Mouse (Mus musculus): ENCODE results near the gene Ppp1r13l. TPM values are rescaled to one million over a fixed set of nuclear protein-coding genes. Genes with fewer than 3 reads are reported as not detected.
A peak's percentile ranks its signal among the peaks of the same experiment; 100 is the strongest.

The Ppp1r13l gene
- polyA plus RNA-seq, 1 experiment from 2014 or later: 12.4 TPM

- Histone ChIP-seq H3K4me2 (peak overlapping the region; percentile 99), H3K9ac (ENCODE audit: low read depth, low read length) (no peak overlapping the region), H3K27me3 (ENCODE audit: control insufficient read depth, insufficient read depth, low read length) (peaks cover 7% of the 10 kb centered on the region; the same call in 1 of the 2 replicates), H3K4me1 (ENCODE audit: control insufficient read depth, insufficient read depth, low read length) (peaks cover 26% of the 10 kb centered on the region), H3K36me3 (ENCODE audit: control insufficient read depth, insufficient read depth, low read length) (no peaks in the 10 kb centered on the region), H3K4me3 (ENCODE audit: low read depth, low read length) (0 out of 2 replicates have a peak overlapping the region, but pooled peaks have one; percentile 8), H3K9me3 (replicated peaks; ENCODE audit: control insufficient read depth, low read length) (no peaks in the 10 kb centered on the region), H3K27ac (ENCODE audit: low read depth, low read length) (peak overlapping the region; percentile 93)
- no peak for ATAC-seq (replicated peaks; ENCODE audit: insufficient number of reproducible peaks, low FRiP score, low TSS enrichment)
- 4% methylated on average over 18 of the region's 18 CpGs for WGBS (ENCODE audit: insufficient replicate concordance)
Measured at GRCm38 (mm10) chr7:19363881-19364280, 4.3 kb downstream of the Ppp1r13l start.

DNA sequence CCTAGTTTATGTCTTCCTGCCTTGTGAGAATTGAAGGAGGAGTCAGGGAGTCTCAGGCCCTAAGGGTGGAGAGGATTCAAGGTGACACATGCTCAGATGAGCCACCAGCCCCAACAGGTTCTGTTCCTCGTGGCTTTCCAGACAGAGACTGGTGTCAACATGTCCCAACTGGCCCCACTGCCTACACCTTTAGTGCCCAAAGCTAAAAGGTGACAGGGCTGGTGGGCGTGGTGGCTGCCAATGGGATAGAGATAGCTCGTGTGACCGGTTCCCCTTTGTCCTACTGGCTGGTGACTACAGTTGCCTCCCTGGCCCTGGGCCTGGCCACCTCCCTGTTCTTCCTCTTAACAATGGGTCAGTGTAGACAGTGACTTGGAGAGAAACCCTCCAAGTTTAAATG is 5.8 kb downstream of the Ppp1r13l start:
- Histone ChIP-seq H3K36me3 (ENCODE audit: control insufficient read depth, insufficient read depth, low read length) (no peaks in the 10 kb centered on the region), H3K4me3 (ENCODE audit: low read depth, low read length) (no peak overlapping the region), H3K27me3 (ENCODE audit: control insufficient read depth, insufficient read depth, low read length) (peaks cover 12% of the 10 kb centered on the region), H3K27ac (ENCODE audit: low read depth, low read length) (no peak overlapping the region), H3K4me1 (ENCODE audit: control insufficient read depth, insufficient read depth, low read length) (peaks cover 26% of the 10 kb centered on the region), H3K4me2 (no peak overlapping the region), H3K9me3 (replicated peaks; ENCODE audit: control insufficient read depth, low read length) (no peaks in the 10 kb centered on the region), H3K9ac (ENCODE audit: low read depth, low read length) (no peak overlapping the region)
- ATAC-seq (replicated peaks; ENCODE audit: insufficient number of reproducible peaks, low FRiP score, low TSS enrichment): no peak
- 66% methylated on average over 4 of the region's 4 CpGs for WGBS (ENCODE audit: insufficient replicate concordance)

DNA sequence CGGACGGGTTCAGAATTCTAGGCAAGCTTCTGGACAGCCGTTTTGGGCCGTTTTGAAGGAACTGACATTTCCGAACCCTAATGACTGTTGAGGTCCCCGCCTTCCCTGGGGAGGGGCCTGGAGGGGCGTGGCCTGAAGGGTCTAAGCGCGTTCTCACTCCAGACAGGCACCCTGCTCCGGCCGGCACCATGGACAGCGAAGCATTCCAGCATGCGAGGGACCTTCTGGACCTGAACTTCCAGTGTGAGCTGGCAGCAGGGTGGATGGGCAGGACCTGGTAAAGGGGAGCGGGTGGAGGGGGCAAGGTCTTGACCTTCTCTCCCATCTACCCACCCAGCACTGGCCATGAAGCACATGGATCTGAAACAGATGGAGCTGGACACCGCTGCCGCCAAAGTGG is 8.8 kb downstream of the Ppp1r13l start:
- Histone ChIP-seq H3K4me2 (no peak overlapping the region), H3K27ac (ENCODE audit: low read depth, low read length) (no peak overlapping the region), H3K9ac (ENCODE audit: low read depth, low read length) (no peak overlapping the region), H3K4me1 (ENCODE audit: control insufficient read depth, insufficient read depth, low read length) (peaks cover 7% of the 10 kb centered on the region), H3K27me3 (ENCODE audit: control insufficient read depth, insufficient read depth, low read length) (peaks cover 10% of the 10 kb centered on the region), H3K36me3 (ENCODE audit: control insufficient read depth, insufficient read depth, low read length) (peaks cover 4% of the 10 kb centered on the region; the same call in 1 of the 2 replicates), H3K9me3 (replicated peaks; ENCODE audit: control insufficient read depth, low read length) (no peaks in the 10 kb centered on the region), H3K4me3 (ENCODE audit: low read depth, low read length) (no peak overlapping the region)
- ATAC-seq (replicated peaks; ENCODE audit: insufficient number of reproducible peaks, low FRiP score, low TSS enrichment): no peak
- 20% methylated on average over 16 of the region's 16 CpGs for WGBS (ENCODE audit: insufficient replicate concordance)

GRCm38 (mm10) chr7:19369823-19370425 is 10.4 kb downstream of the Ppp1r13l start:
- 15% methylated on average over 46 of the region's 46 CpGs for WGBS (ENCODE audit: insufficient replicate concordance)
- Histone ChIP-seq H3K27me3 (ENCODE audit: control insufficient read depth, insufficient read depth, low read length) (peaks cover 5% of the 10 kb centered on the region; the same call in 1 of the 2 replicates), H3K9me3 (replicated peaks; ENCODE audit: control insufficient read depth, low read length) (no peaks in the 10 kb centered on the region), H3K27ac (ENCODE audit: low read depth, low read length) (no peak overlapping the region), H3K4me2 (peak overlapping the region; percentile 58), H3K9ac (ENCODE audit: low read depth, low read length) (0 out of 2 replicates have a peak overlapping the region, but pooled peaks have one; percentile 47), H3K36me3 (ENCODE audit: control insufficient read depth, insufficient read depth, low read length) (peaks cover 4% of the 10 kb centered on the region), H3K4me1 (ENCODE audit: control insufficient read depth, insufficient read depth, low read length) (no peaks in the 10 kb centered on the region), H3K4me3 (ENCODE audit: low read depth, low read length) (peak overlapping the region; percentile 32)
- 0 out of 2 replicates have a peak, but pooled peaks have one; percentile 9 for ATAC-seq (replicated peaks; ENCODE audit: insufficient number of reproducible peaks, low FRiP score, low TSS enrichment)

DNA sequence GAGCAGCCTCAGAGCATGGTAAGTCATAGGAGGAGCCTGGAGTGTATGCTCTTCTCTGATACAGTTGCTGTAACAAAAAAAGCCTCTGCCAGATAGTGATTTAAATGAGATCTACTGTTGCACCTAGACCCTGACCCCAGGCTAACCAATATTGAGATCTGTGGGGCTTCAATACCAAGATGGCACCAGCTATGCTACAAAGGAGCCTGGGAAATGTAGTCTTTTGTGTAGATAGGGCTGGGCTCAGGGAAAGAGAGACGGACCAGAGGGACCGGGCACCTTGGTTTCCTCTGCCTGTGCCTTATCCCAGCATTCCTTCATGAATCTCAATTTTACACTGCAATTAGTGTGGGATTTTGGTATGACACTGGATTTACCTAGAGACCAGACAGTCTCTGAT is 13.8 kb downstream of the Ppp1r13l start:
- Histone ChIP-seq H3K9ac (ENCODE audit: low read depth, low read length) (no peak overlapping the region), H3K4me3 (ENCODE audit: low read depth, low read length) (no peak overlapping the region), H3K4me1 (ENCODE audit: control insufficient read depth, insufficient read depth, low read length) (no peaks in the 10 kb centered on the region), H3K27me3 (ENCODE audit: control insufficient read depth, insufficient read depth, low read length) (peaks cover 5% of the 10 kb centered on the region; the same call in 1 of the 2 replicates), H3K27ac (ENCODE audit: low read depth, low read length) (no peak overlapping the region), H3K4me2 (no peak overlapping the region), H3K36me3 (ENCODE audit: control insufficient read depth, insufficient read depth, low read length) (peaks cover 6% of the 10 kb centered on the region), H3K9me3 (replicated peaks; ENCODE audit: control insufficient read depth, low read length) (no peaks in the 10 kb centered on the region)
- WGBS (ENCODE audit: insufficient replicate concordance): 98% methylated on average over 2 of the region's 2 CpGs
- ATAC-seq (replicated peaks; ENCODE audit: insufficient number of reproducible peaks, low FRiP score, low TSS enrichment): no peak

GRCm38 (mm10) chr7:19375368-19375767 is 15.8 kb downstream of the Ppp1r13l start:
- peaks cover 6% of the 10 kb centered on the region for H3K36me3 ChIP-seq (ENCODE audit: control insufficient read depth, insufficient read depth, low read length)
- H3K9ac ChIP-seq (ENCODE audit: low read depth, low read length): no peak overlapping the region
- 72% methylated on average over 14 of the region's 18 CpGs for WGBS (ENCODE audit: insufficient replicate concordance)
- no peak overlapping the region for H3K27ac ChIP-seq (ENCODE audit: low read depth, low read length)
- H3K27me3 ChIP-seq (ENCODE audit: control insufficient read depth, insufficient read depth, low read length): no peaks in the 10 kb centered on the region; the same call in 1 of the 2 replicates
- H3K4me2 ChIP-seq: no peak overlapping the region
- no peak for ATAC-seq (replicated peaks; ENCODE audit: insufficient number of reproducible peaks, low FRiP score, low TSS enrichment)
- H3K9me3 ChIP-seq (replicated peaks; ENCODE audit: control insufficient read depth, low read length): no peaks in the 10 kb centered on the region
- no peaks in the 10 kb centered on the region for H3K4me1 ChIP-seq (ENCODE audit: control insufficient read depth, insufficient read depth, low read length)
- H3K4me3 ChIP-seq (ENCODE audit: low read depth, low read length): no peak overlapping the region

GRCm38 (mm10) chr7:19376019-19376418 is 16.5 kb downstream of the Ppp1r13l start:
- Histone ChIP-seq H3K4me3 (ENCODE audit: low read depth, low read length) (no peak overlapping the region), H3K4me2 (no peak overlapping the region), H3K27ac (ENCODE audit: low read depth, low read length) (no peak overlapping the region), H3K9ac (ENCODE audit: low read depth, low read length) (no peak overlapping the region), H3K4me1 (ENCODE audit: control insufficient read depth, insufficient read depth, low read length) (no peaks in the 10 kb centered on the region), H3K36me3 (ENCODE audit: control insufficient read depth, insufficient read depth, low read length) (peaks cover 6% of the 10 kb centered on the region), H3K9me3 (replicated peaks; ENCODE audit: control insufficient read depth, low read length) (no peaks in the 10 kb centered on the region), H3K27me3 (ENCODE audit: control insufficient read depth, insufficient read depth, low read length) (no peaks in the 10 kb centered on the region)
- WGBS (ENCODE audit: insufficient replicate concordance): 77% methylated on average over 4 of the region's 4 CpGs
- ATAC-seq (replicated peaks; ENCODE audit: insufficient number of reproducible peaks, low FRiP score, low TSS enrichment): no peak

- H3K4me3 ChIP-seq (ENCODE audit: low read depth, low read length): no peak overlapping the region
- no peak overlapping the region for H3K9ac ChIP-seq (ENCODE audit: low read depth, low read length)
- H3K4me1 ChIP-seq (ENCODE audit: control insufficient read depth, insufficient read depth, low read length): peaks cover 7% of the 10 kb centered on the region; the same call in 1 of the 2 replicates
- WGBS (ENCODE audit: insufficient replicate concordance): 48% methylated on average over 8 of the region's 8 CpGs
- peaks cover 2% of the 10 kb centered on the region; the same call in 1 of the 2 replicates for H3K36me3 ChIP-seq (ENCODE audit: control insufficient read depth, insufficient read depth, low read length)
- H3K4me2 ChIP-seq: no peak overlapping the region
- no peak for ATAC-seq (replicated peaks; ENCODE audit: insufficient number of reproducible peaks, low FRiP score, low TSS enrichment)
- H3K27me3 ChIP-seq (ENCODE audit: control insufficient read depth, insufficient read depth, low read length): no peaks in the 10 kb centered on the region
- H3K27ac ChIP-seq (ENCODE audit: low read depth, low read length): no peak overlapping the region
- H3K9me3 ChIP-seq (replicated peaks; ENCODE audit: control insufficient read depth, low read length): no peaks in the 10 kb centered on the region
Measured at GRCm38 (mm10) chr7:19378049-19378448, 18.5 kb downstream of the Ppp1r13l start.

Measured in heart, embryonic 11.5 days (tissue).